Mouse (Mus musculus) spleen, adult 18-20 months (tissue): ENCODE measurements around the gene Fam219a.

Source experiments
- DNase-seq, 2 experiments: peaks; one replicate each; pipeline ENCODE4 v3.0.0; 2022; ENCODE audit warnings: mixed read lengths in 2 of 2

Fam219a gene

DNA sequence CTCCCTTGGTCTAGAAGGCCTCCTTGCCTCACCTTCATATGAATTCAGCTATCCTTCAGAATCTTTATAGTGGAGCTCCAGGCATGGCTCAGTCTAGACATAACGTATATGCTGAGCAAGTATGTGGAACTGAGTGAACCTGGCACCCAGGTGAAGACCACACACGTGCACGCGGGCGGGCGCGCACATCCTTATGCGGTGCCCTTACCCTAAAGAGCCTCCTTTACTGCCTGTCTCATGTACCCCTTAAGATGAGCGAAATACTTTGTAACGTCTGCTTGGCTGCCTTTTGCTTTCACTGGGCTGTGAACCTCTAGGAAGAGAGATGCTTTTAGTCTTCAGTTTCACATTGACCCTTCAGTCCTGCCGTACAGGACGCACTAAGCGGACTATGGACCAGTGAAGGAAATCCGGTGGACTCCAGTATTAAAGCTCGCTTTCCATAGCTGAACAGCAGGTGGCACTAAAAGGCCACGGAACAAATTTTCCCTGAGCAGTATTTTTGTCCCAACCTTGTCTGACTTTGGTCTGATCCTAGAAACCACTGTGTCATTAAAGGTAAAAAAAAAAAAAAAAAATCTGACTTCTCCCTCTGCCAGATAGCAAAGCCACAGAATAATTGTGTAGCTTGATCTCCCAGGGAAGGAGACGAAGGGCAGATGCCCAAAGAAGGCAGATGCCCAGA is 100.8 kb downstream of the Fam219a start:
- peak; percentile 13 to 47 for DNase-seq
